Mouse (Mus musculus): ENCODE results near the gene Atad5. TPM values are rescaled to one million over a fixed set of nuclear protein-coding genes. Genes with fewer than 3 reads are reported as not detected.

Gene Atad5
- 3.2 and 6.1 TPM in 2 replicates for polyA plus RNA-seq (2012; ENCODE audit: low replicate concordance)

DNA sequence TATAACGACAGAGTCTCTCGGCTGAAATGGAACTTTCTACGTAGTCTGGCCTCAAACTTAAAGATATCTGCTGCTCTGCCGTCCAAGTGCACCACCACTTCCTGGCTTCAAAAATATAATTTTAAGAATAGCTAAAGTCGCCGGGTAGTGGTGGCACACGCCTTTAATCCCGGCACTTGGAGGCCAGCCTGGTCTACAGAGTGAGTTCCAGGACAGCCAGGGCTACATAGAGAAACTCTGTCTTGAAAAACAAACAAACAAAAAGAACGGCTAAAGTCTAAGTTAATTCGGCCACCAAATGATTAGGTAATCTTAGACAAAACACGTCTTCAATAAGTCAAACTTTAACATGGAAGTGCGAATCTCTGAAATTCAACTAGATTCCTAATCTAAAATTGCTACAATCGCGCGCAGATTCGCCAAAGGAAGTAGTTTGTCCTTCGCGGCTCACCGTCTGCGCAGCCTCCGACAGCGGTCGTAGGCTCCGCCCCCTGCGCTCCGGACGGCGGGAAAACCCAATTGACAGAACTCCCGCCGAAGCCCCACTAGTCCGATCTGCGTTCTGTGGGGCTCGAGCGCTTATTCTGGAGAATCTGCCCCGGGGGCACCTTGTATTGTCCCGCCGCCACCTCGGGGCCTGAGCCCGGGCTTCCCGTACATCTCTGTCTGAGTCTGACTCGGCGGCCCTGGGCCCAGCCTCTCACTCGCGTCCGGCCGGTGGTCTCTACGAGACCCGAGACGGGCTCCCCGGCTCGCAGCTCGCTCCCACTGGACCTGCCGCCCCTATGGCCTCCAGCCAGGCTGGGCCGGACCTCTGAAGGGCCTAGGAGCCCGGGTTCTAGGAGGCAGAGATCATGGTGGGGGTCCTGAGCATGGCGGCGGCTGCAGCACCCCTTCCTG lies at the start of gene Atad5:
Gene Atad5 (plus strand): TSS at position 484 of the 900 bp plus-strand sequence.

DNA sequence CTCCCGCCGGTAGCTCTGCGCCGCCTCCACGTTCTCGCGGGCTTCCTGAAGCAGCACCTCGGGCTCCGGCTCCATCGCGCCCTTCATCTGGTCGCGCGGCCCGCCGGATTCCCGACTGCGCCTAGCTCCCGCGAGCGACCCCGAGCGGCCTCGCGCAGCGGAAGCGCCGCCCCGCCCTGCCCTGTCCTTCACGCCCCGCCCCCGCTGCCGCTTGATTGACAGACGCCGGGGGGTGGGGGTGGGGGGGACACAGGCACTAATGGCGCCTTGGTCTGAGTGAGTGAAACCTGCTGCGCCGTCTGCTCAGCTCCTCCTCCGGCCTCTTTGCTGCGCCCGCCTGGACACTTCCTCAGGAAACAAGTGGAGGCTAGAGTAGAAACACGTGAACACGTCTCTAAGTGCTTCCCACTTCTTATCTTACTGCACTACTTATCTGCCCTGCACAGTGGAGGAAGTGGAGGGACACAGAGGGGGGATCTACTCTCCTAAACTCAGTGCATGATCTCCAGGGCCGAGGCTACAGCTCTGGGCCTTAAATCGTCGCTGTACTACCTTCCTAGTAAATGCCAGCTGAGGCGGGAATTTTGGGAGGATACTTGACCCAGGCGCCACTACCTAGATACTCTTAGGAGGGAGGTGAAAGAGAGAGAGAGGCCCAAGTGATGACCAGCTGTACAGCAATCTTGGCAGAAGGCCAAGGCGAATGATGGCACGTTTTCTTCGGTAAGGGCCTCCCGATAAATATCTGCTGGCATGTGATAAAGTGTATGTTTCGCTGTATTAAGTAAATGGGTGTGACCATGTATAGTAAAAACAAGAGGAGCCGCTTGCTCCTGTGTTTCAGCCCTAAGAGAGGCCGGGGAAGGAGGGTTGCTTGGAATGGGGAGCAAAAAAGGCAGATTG lies 8.1 kb upstream of the Atad5 start, which contains the start of gene Crlf3:
Gene Crlf3 (minus strand): TSS at position 166 of the 903 bp plus-strand sequence.

DNA sequence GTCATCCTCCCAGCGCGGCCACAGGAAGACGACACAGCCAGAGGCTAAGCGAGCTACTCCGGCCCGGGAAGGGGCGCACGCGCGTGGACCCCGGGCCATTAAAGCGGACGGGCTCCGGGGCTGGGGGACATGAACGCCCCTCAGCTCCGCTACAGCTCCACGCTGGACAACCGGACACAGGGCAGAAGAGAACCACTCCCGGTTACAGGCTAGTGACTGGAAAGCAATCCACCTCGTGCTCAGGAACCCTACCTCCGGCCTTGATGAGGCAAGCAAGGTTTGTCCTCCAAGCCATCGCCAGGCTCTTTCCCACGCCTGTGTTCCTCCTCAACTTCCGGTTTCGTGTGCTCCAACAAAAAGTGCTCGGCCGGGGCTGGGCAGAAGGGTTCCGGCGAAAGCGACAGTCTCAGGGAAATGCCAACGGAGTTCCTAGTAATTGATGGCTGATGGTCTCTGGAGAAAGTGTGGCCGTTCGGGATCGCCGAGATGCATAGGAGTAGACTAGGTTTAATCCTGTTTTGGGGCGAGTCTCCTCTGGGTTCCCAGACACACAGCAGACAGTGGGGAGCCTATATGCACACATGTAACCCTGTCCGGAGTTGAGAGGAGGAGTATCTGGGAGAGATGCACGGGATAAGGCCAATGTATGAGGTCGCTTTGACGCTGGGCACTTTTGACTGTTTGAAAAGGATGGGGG lies 52.8 kb downstream of the Atad5 start, which contains the start of gene Tefm:
Gene Tefm (minus strand): TSS at position 351 of the 697 bp plus-strand sequence.

DNA sequence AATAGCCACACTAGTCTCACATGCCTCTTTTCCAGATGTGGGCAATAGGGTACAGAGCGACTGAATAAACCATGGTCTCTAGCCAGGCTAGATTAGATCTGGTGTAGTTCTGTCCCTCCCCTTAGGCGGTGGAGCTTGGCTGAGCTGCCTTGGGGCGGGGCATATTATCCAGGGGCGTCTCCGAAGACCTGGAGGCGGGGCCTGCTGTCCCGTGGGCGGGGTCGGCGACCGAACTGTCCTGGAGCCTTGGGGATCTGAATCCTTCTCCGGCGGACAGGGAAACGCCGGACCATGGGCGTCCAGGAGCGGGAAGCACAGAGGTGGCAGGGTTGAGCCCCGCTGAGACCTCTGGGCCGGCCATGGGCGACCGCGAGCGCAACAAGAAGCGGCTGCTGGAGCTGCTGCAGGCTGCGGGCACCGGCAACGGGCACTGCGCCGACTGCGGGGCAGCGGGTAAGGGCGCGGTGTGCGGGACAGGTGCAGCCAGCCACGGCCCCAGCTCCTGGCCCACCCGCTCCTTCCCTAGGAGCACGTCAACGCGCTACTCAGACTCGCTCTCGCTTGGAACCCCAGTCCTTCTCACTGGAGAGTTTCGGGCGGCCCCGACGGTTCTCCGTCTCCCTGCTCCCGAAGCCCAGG lies 64.8 kb downstream of the Atad5 start, which contains the start of gene Adap2:
Gene Adap2 (plus strand): TSS at position 249 of the 639 bp plus-strand sequence.

DNA sequence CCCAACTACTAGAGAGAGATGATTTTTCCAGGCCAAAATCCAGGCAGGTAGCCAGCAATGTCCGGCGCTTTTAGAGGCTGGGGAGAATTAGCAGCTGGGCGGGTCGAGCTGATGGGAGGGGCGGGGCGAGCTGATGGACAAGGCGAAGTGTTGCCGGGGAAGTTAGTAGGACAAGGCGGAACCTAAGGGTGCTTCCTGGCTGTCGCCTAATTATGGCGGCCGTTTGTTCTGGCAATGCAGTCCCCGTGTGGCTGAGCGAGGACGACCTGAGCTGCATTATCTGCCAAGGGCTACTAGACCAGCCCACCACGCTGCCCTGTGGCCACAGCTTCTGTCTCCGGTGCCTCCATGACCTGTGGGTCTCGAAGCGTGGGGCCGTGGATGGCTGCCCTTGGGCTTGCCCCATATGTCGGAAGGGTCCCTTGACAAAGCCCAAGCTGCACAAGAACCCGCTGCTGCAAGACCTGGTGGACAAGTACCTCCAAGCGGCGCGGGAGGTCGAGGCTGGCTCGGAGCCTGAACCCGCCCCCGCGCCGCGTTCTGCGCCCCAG lies 94.6 kb downstream of the Atad5 start, which contains the start of gene Rnf135:
Gene Rnf135 (plus strand): TSS at position 147 of the 551 bp plus-strand sequence.

Other genes starting within 250 kb of the Atad5 start
- gene Utp6, start 127.0 kb upstream of the Atad5 start, polyA plus RNA-seq (2012; ENCODE audit: low replicate concordance) = 0.51 and 2.9 TPM in 2 replicates
- gene Suz12, start 96.3 kb upstream of the Atad5 start, polyA plus RNA-seq (2012; ENCODE audit: low replicate concordance) = 19.1 and 29.3 TPM in 2 replicates
- gene Crlf3, start 8.4 kb upstream of the Atad5 start, polyA plus RNA-seq (2012; ENCODE audit: low replicate concordance) = 16.5 and 28.3 TPM in 2 replicates
- 0.36 and 1.2 TPM in 2 replicates for gene Tefm, start 52.8 kb downstream of the Atad5 start, polyA plus RNA-seq (2012; ENCODE audit: low replicate concordance)
- gene Adap2, start 64.7 kb downstream of the Atad5 start, polyA plus RNA-seq (2012; ENCODE audit: low replicate concordance) = 2.0 and 10.2 TPM in 2 replicates
- 7.4 and 8.0 TPM in 2 replicates for gene Rnf135, start 94.5 kb downstream of the Atad5 start, polyA plus RNA-seq (2012; ENCODE audit: low replicate concordance)
- gene Rhot1, start 119.6 kb downstream of the Atad5 start, polyA plus RNA-seq (2012; ENCODE audit: low replicate concordance) = 3.9 and 7.3 TPM in 2 replicates
- 0.09 and 0.16 TPM in 2 replicates for gene Rhbdl3, start 211.5 kb downstream of the Atad5 start, polyA plus RNA-seq (2012; ENCODE audit: low replicate concordance)

Data from leukemia stem cell, adult 10-12 weeks (primary cell).